Mouse (Mus musculus): Measurements from ENCODE around the gene Lamtor5. TPM values are rescaled to one million over a fixed set of nuclear protein-coding genes. Genes with fewer than 3 reads are reported as not detected.

Lamtor5 gene
- polyA plus RNA-seq, 1 experiment from 2014 or later = 206 TPM

DNA sequence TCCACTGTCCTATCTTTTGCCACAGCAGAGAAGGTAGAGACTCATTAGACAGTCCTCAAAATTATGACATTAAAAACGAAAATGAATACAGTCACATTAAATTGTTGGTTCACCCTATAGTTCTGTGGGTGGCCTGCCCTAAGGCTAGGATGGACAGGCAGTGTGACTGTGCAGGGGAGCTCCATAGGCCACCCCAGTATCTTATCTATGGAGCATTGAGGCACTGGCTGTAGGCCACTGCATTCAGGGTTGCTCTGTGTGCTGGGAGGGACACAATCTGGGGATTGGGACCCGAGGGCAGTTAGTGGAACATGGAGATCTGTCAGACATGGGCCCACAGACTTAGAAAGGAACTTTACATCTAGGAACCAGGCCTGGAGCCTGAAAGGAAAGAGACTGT is 44.7 kb upstream of the Lamtor5 start:
- no peak overlapping the region for H3K27ac ChIP-seq (ENCODE audit: low read depth, low read length)
- H3K27me3 ChIP-seq (replicated peaks; ENCODE audit: control insufficient read depth, insufficient read depth, low read length) = no peaks in the 10 kb centered on the region
- no peak overlapping the region for H3K4me3 ChIP-seq (ENCODE audit: low read depth, low read length)
- TF ChIP-seq CTCF (IDR thresholded peaks at IDR 0.05; ENCODE audit: low read depth) = no peak
- no peak for ATAC-seq
- no peaks in the 10 kb centered on the region for H3K36me3 ChIP-seq (ENCODE audit: control insufficient read depth, insufficient read depth)
- no peak overlapping the region for H3K9ac ChIP-seq (ENCODE audit: low read depth, low read length)
- H3K4me2 ChIP-seq (replicated peaks; ENCODE audit: low read depth) = no peak overlapping the region
- no peaks in the 10 kb centered on the region for H3K4me1 ChIP-seq (replicated peaks; ENCODE audit: control insufficient read depth, insufficient read depth, low read length)
- WGBS = 35% methylated on average over 2 of the region's 2 CpGs
- H3K9me3 ChIP-seq (ENCODE audit: control insufficient read depth) = no peaks in the 10 kb centered on the region

DNA sequence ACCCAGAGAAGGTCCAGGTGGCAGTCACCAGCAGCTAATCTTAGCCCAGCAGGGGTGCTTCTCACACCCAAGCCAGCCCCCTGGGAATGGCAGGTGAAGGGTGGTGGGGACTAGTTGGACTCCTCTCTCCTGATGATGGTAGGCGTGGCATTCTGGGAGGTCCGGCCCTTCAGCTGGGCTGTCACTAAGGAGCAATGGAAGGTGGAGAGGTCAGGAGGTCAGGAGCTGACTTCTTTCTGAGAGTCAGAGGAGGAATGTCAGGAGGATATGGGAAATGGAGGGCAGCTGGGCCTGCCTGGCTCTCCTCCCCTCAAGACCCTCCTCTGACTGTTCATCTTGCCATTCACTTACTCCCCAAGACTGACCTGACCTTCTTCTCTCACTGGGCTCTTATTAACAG is 40.6 kb upstream of the Lamtor5 start:
- Histone ChIP-seq H3K36me3 (ENCODE audit: control insufficient read depth, insufficient read depth) (no peaks in the 10 kb centered on the region), H3K27me3 (replicated peaks; ENCODE audit: control insufficient read depth, insufficient read depth, low read length) (no peaks in the 10 kb centered on the region), H3K9me3 (ENCODE audit: control insufficient read depth) (no peaks in the 10 kb centered on the region), H3K4me2 (replicated peaks; ENCODE audit: low read depth) (no peak overlapping the region), H3K4me3 (ENCODE audit: low read depth, low read length) (no peak overlapping the region), H3K9ac (ENCODE audit: low read depth, low read length) (no peak overlapping the region), H3K4me1 (replicated peaks; ENCODE audit: control insufficient read depth, insufficient read depth, low read length) (no peaks in the 10 kb centered on the region), H3K27ac (ENCODE audit: low read depth, low read length) (no peak overlapping the region)
- no peak for TF ChIP-seq CTCF (IDR thresholded peaks at IDR 0.05; ENCODE audit: low read depth)
- WGBS = 42% methylated on average over 2 of the region's 2 CpGs
- no peak for ATAC-seq

DNA sequence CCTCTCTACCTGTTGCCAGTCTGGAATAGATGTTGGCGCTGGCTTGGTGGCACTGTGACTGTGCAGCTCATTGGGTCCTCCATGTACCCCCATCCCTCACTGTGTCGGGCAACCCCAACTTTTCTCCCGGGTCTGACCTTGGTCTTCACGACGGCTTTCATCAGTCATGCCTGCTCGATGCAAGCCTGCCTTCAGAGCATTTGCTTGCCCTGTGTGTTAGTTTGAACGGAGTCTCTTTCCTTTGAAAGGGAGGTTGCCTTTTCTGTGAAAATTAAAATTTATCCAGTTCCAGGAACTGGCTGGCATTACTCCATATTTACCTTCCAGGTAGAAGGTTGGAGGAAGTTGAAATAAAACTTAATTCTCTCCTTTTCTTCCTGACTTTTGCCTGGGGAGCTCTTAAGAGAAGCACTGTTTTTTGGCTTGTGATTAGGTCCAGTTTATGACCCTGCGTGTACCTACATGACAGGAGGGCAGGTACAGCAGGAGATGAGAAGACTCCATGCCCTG is 40.1 kb upstream of the Lamtor5 start:
- no peak for TF ChIP-seq CTCF (IDR thresholded peaks at IDR 0.05; ENCODE audit: low read depth)
- no peak overlapping the region for H3K4me2 ChIP-seq (replicated peaks; ENCODE audit: low read depth)
- H3K9ac ChIP-seq (ENCODE audit: low read depth, low read length) = no peak overlapping the region
- H3K27me3 ChIP-seq (replicated peaks; ENCODE audit: control insufficient read depth, insufficient read depth, low read length) = no peaks in the 10 kb centered on the region
- ATAC-seq = no peak
- H3K4me1 ChIP-seq (replicated peaks; ENCODE audit: control insufficient read depth, insufficient read depth, low read length) = no peaks in the 10 kb centered on the region
- WGBS = 80% methylated on average over 8 of the region's 8 CpGs
- no peaks in the 10 kb centered on the region for H3K36me3 ChIP-seq (ENCODE audit: control insufficient read depth, insufficient read depth)
- no peak overlapping the region for H3K4me3 ChIP-seq (ENCODE audit: low read depth, low read length)
- no peak overlapping the region for H3K27ac ChIP-seq (ENCODE audit: low read depth, low read length)
- H3K9me3 ChIP-seq (ENCODE audit: control insufficient read depth) = no peaks in the 10 kb centered on the region

DNA sequence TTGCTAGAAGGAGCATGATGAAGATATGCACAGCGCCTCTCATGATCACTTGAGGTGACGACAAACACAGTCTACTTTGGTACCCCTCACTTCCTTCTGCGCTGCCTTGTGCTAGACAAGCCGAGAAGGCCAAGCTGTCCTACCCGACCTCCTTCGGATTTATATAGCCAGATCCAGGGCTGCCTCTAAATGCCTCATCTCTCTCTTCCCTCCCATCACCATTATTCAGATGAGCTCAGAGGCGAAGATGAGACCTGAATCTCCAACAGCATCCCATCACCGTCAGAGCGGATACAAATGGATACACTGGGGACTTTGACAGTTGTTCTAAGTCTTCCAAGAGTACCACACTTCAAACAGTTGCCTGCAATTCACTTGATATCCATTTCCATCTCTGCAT is 39.1 kb upstream of the Lamtor5 start, which contains the start of gene Prok1:
Prok1 (minus strand) TSS at position 101 of the 400 bp plus-strand sequence.
- H3K9ac ChIP-seq (ENCODE audit: low read depth, low read length) = no peak within 1 kb of the TSS
- no peak for ATAC-seq
- H3K27ac ChIP-seq (ENCODE audit: low read depth, low read length) = no peak within 1 kb of the TSS
- no peaks in the 10 kb centered on the region for H3K4me1 ChIP-seq (replicated peaks; ENCODE audit: control insufficient read depth, insufficient read depth, low read length)
- no peak for TF ChIP-seq CTCF (IDR thresholded peaks at IDR 0.05; ENCODE audit: low read depth)
- no peaks in the 10 kb centered on the region for H3K9me3 ChIP-seq (ENCODE audit: control insufficient read depth)
- no peaks in the 10 kb centered on the region for H3K36me3 ChIP-seq (ENCODE audit: control insufficient read depth, insufficient read depth)
- no peak within 1 kb of the TSS for H3K4me2 ChIP-seq (replicated peaks; ENCODE audit: low read depth)
- WGBS = 88% methylated on average over 9 of the region's 9 CpGs
- no peaks in the 10 kb centered on the region for H3K27me3 ChIP-seq (replicated peaks; ENCODE audit: control insufficient read depth, insufficient read depth, low read length)
- H3K4me3 ChIP-seq (ENCODE audit: low read depth, low read length) = no peak within 1 kb of the TSS

DNA sequence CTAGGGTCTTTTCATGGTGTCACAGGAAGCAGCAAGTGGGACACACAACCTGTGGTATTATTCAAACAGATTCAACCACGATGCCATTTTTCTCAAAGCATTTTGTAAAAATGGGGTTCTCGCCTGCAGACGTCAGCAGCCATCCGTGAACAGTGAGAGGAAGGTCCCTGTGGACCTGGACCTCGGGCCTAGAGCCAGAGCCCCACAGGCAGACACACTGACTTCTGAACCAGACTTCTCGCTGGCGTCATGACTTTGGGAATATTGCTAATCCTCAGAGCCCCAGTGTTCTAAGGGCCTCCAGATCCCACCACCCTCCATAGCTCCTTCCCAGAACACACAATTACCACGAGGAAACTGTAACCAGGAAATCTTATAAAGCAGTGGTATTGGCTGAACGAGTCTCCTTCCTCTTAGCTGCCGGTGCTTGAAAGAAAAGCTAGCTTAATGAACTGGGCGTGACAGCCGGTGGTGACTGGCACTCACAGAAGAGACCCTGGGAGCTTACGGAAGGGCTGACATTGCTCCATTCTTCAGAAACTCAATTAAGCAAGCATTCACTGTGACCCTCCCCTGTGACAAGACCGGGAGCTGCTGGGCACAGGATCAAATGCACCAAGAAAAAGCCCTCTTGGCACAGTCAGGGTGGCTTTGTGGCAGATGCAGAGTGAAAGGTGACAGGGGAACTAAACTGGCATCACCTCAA is 37.1 kb upstream of the Lamtor5 start:
- no peak overlapping the region for H3K4me3 ChIP-seq (ENCODE audit: low read depth, low read length)
- H3K4me1 ChIP-seq (replicated peaks; ENCODE audit: control insufficient read depth, insufficient read depth, low read length) = no peaks in the 10 kb centered on the region
- H3K27me3 ChIP-seq (replicated peaks; ENCODE audit: control insufficient read depth, insufficient read depth, low read length) = no peaks in the 10 kb centered on the region
- no peaks in the 10 kb centered on the region for H3K9me3 ChIP-seq (ENCODE audit: control insufficient read depth)
- no peak overlapping the region for H3K9ac ChIP-seq (ENCODE audit: low read depth, low read length)
- H3K4me2 ChIP-seq (replicated peaks; ENCODE audit: low read depth) = no peak overlapping the region
- H3K36me3 ChIP-seq (ENCODE audit: control insufficient read depth, insufficient read depth) = no peaks in the 10 kb centered on the region
- no peak overlapping the region for H3K27ac ChIP-seq (ENCODE audit: low read depth, low read length)
- WGBS = 50% methylated on average over 14 of the region's 14 CpGs
- no peak for TF ChIP-seq CTCF (IDR thresholded peaks at IDR 0.05; ENCODE audit: low read depth)
- ATAC-seq = no peak

DNA sequence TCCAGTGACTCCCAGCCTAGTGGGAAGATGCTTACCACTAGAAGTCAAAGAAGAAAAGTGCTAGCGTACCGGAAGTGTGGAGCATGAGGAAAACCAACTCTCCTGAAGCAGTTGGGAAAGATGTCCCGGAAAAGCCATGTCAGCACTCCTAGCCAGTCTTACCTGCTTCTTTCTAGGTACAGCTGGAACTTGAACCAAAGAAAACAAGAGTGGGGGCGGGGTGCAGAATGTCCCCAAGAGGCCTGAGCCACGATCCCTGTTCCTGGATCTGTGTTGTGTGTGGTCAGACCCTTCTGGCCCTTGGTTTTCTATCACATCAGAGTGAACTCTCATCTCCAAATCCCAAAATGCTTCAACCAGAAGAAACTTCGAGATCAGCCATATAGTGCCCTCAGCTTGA is 31.8 kb upstream of the Lamtor5 start:
- H3K4me3 ChIP-seq (ENCODE audit: low read depth, low read length) = no peak overlapping the region
- H3K4me2 ChIP-seq (replicated peaks; ENCODE audit: low read depth) = no peak overlapping the region
- H3K9ac ChIP-seq (ENCODE audit: low read depth, low read length) = no peak overlapping the region
- H3K9me3 ChIP-seq (ENCODE audit: control insufficient read depth) = no peaks in the 10 kb centered on the region
- H3K27ac ChIP-seq (ENCODE audit: low read depth, low read length) = no peak overlapping the region
- no peaks in the 10 kb centered on the region for H3K36me3 ChIP-seq (ENCODE audit: control insufficient read depth, insufficient read depth)
- no peaks in the 10 kb centered on the region for H3K4me1 ChIP-seq (replicated peaks; ENCODE audit: control insufficient read depth, insufficient read depth, low read length)
- ATAC-seq = no peak
- H3K27me3 ChIP-seq (replicated peaks; ENCODE audit: control insufficient read depth, insufficient read depth, low read length) = no peaks in the 10 kb centered on the region
- WGBS = 84% methylated on average over 6 of the region's 6 CpGs
- TF ChIP-seq CTCF (IDR thresholded peaks at IDR 0.05; ENCODE audit: low read depth) = no peak
